Comparison of ENCODE assay signal across 9 mouse cellular contexts in genomic region chr1:162359270-162359669, GRCm38 (mm10).
DNase-seq lines count a peak whose midpoint lies in the region; ATAC-seq and TF ChIP-seq lines count a peak whose summit lies in the region.
"Had no signal": no experiment of that assay in that cellular context is flagged by ENCODE, and none has a peak within 500 bp of the region (broad histone marks: within the 10 kb centered on the region; RNA-seq: fewer than 3 reads in every experiment).

No protein-coding gene starts in this region.

- H3K4me3 ChIP-seq in lung, embryonic 14.5 days (ENCODE audit: low read depth, low read length) = no peak overlapping the region
- H3K4me3 ChIP-seq: liver, embryonic 13.5 days had no signal

- no peak overlapping the region for H3K4me2 ChIP-seq in lung, embryonic 14.5 days
- H3K4me2 ChIP-seq: liver, embryonic 13.5 days had no signal

- H3K4me1 ChIP-seq in lung, embryonic 14.5 days (ENCODE audit: insufficient read depth) = no peaks in the 10 kb centered on the region
- H3K4me1 ChIP-seq: liver, embryonic 13.5 days had no signal

- H3K9ac ChIP-seq in lung, embryonic 14.5 days = no peak overlapping the region
- H3K9ac ChIP-seq: liver, embryonic 13.5 days had no signal

- intact Hi-C loops in heart, postnatal 10 days (cut with DNase I) = no loop called here

- H3K27me3 ChIP-seq in lung, embryonic 14.5 days (ENCODE audit: insufficient read depth, low read length) = no peaks in the 10 kb centered on the region
- H3K27me3 ChIP-seq: liver, embryonic 13.5 days had no signal

- H3K36me3 ChIP-seq in lung, embryonic 14.5 days (ENCODE audit: insufficient read depth) = no peaks in the 10 kb centered on the region
- H3K36me3 ChIP-seq: liver, embryonic 13.5 days had no signal

- TF ChIP-seq CTCF in lung, embryonic 14.5 days (IDR thresholded peaks at IDR 0.05; ENCODE audit: low read depth) = peak; percentile 79

- H3K27ac ChIP-seq in lung, embryonic 14.5 days (ENCODE audit: low read depth) = no peak overlapping the region
- H3K27ac ChIP-seq: liver, embryonic 13.5 days had no signal

- peak; percentile 57 for ATAC-seq in lung, embryonic 14.5 days (ENCODE audit: insufficient read depth)

- 62% methylated on average over 8 of the region's 8 CpGs for WGBS in lung, embryonic 14.5 days

- no peaks in the 10 kb centered on the region for H3K9me3 ChIP-seq in lung, embryonic 14.5 days (ENCODE audit: low read depth, low read length)
- H3K9me3 ChIP-seq: liver, embryonic 13.5 days had no signal

- DNase-seq in ovary, adult 18-20 months (ENCODE audit: low spot score) = peak; percentile 15
- DNase-seq in ovary, postnatal 10 days (ENCODE audit: low spot score) = no peak
- DNase-seq in embryo, embryonic 10.5 days (ENCODE audit: low spot score) = peak; percentile 75
- DNase-seq in heart, postnatal 10 days = peak; percentile 50 to 65
- DNase-seq in layer of hippocampus, adult 18-20 months (ENCODE audit: low spot score in 2 of 2) = peak; percentile 50 to 82
- DNase-seq in lung, embryonic 14.5 days = peak; percentile 81
- DNase-seq in retina, adult 2 months (ENCODE audit: low read depth, low spot score) = peak; percentile 25
- DNase-seq in B cell, adult 2 months = no peak
- DNase-seq: liver, embryonic 13.5 days had no signal

Comparison
In these comparisons a context has a peak if more than half of its experiments do, and no peak if none do; other contexts are left out.
1. DNase-seq: peak in ovary, adult 18-20 months (single experiment), embryo, embryonic 10.5 days (single experiment), heart, postnatal 10 days (2 of 2), layer of hippocampus, adult 18-20 months (2 of 2), lung, embryonic 14.5 days (single experiment) and retina, adult 2 months (single experiment); none in ovary, postnatal 10 days (single experiment) and B cell, adult 2 months (0 of 2).